Mouse (Mus musculus): ENCODE results near the gene Tamm41. TPM values are rescaled to one million over a fixed set of nuclear protein-coding genes. Genes with fewer than 3 reads are reported as not detected.
A peak's percentile ranks its signal among the peaks of the same experiment; 100 is the strongest.

Tamm41 gene
- polyA plus RNA-seq, 1 experiment, result not detected

GRCm38 (mm10) chr6:114972988-114973387 is 64.7 kb downstream of the Tamm41 start:
- TF ChIP-seq POLR2A (IDR thresholded peaks at IDR 0.05; ENCODE audit: insufficient read depth, low read depth, low read length) (no peak), CTCF (IDR thresholded peaks at IDR 0.05; ENCODE audit: insufficient read depth, low read depth, low read length) (no peak)
- H3K4me3 ChIP-seq (ENCODE audit: insufficient read depth, low read depth, low read length), result no peak overlapping the region
- H3K27ac ChIP-seq (ENCODE audit: insufficient read depth, low read depth, low read length), result no peak overlapping the region
- 93% methylated on average over 1 of the region's 1 CpGs for WGBS
- H3K4me1 ChIP-seq (ENCODE audit: control insufficient read depth, insufficient read depth, low read length), result peaks cover 6% of the 10 kb centered on the region

GRCm38 (mm10) chr6:114970895-114971294 is 66.8 kb downstream of the Tamm41 start:
- peaks cover 6% of the 10 kb centered on the region for H3K4me1 ChIP-seq (ENCODE audit: control insufficient read depth, insufficient read depth, low read length)
- 73% methylated on average over 5 of the region's 5 CpGs for WGBS
- no peak overlapping the region for H3K27ac ChIP-seq (ENCODE audit: insufficient read depth, low read depth, low read length)
- no peak overlapping the region for H3K4me3 ChIP-seq (ENCODE audit: insufficient read depth, low read depth, low read length)
- TF ChIP-seq POLR2A (IDR thresholded peaks at IDR 0.05; ENCODE audit: insufficient read depth, low read depth, low read length), result no peak
- peak; percentile 24; the same call in 1 of the 2 replicates for TF ChIP-seq CTCF (IDR thresholded peaks at IDR 0.05; ENCODE audit: insufficient read depth, low read depth, low read length)

- peaks cover 6% of the 10 kb centered on the region for H3K4me1 ChIP-seq (ENCODE audit: control insufficient read depth, insufficient read depth, low read length)
- TF ChIP-seq POLR2A (IDR thresholded peaks at IDR 0.05; ENCODE audit: insufficient read depth, low read depth, low read length) (no peak), CTCF (IDR thresholded peaks at IDR 0.05; ENCODE audit: insufficient read depth, low read depth, low read length) (no peak)
- H3K4me3 ChIP-seq (ENCODE audit: insufficient read depth, low read depth, low read length), result no peak overlapping the region
- WGBS, result 22% methylated on average over 6 of the region's 6 CpGs
- no peak overlapping the region for H3K27ac ChIP-seq (ENCODE audit: insufficient read depth, low read depth, low read length)
Measured at GRCm38 (mm10) chr6:114970386-114970785, 67.3 kb downstream of the Tamm41 start.

- TF ChIP-seq CTCF (IDR thresholded peaks at IDR 0.05; ENCODE audit: insufficient read depth, low read depth, low read length) (no peak), POLR2A (IDR thresholded peaks at IDR 0.05; ENCODE audit: insufficient read depth, low read depth, low read length) (no peak)
- H3K4me3 ChIP-seq (ENCODE audit: insufficient read depth, low read depth, low read length), result peak within 1 kb of the TSS; percentile 89
- peaks cover 10% of the 10 kb centered on the region for H3K4me1 ChIP-seq (ENCODE audit: control insufficient read depth, insufficient read depth, low read length)
- H3K27ac ChIP-seq (ENCODE audit: insufficient read depth, low read depth, low read length), result no peak within 1 kb of the TSS; the same call in 1 of the 2 replicates
- under 1% methylated on average over 78 of the region's 79 CpGs for WGBS
Measured at GRCm38 (mm10) chr6:114969213-114970120, 68.2 kb downstream of the Tamm41 start, which contains the start of gene Vgll4. Gene Vgll4 (minus strand): TSS chr6:114969994.

- Histone ChIP-seq H3K4me1 (ENCODE audit: control insufficient read depth, insufficient read depth, low read length) (peaks cover 10% of the 10 kb centered on the region), H3K4me3 (ENCODE audit: insufficient read depth, low read depth, low read length) (peak overlapping the region; percentile 89), H3K27ac (ENCODE audit: insufficient read depth, low read depth, low read length) (peak overlapping the region; percentile 93)
- WGBS, result under 1% methylated on average over 82 of the region's 82 CpGs
- no peak for TF ChIP-seq CTCF (IDR thresholded peaks at IDR 0.05; ENCODE audit: insufficient read depth, low read depth, low read length)
- peak; percentile 49; the same call in 1 of the 2 replicates for TF ChIP-seq POLR2A (IDR thresholded peaks at IDR 0.05; ENCODE audit: insufficient read depth, low read depth, low read length)
Measured at GRCm38 (mm10) chr6:114968361-114969212, 69.1 kb downstream of the Tamm41 start.

- TF ChIP-seq CTCF (IDR thresholded peaks at IDR 0.05; ENCODE audit: insufficient read depth, low read depth, low read length) (no peak), POLR2A (IDR thresholded peaks at IDR 0.05; ENCODE audit: insufficient read depth, low read depth, low read length) (no peak)
- Histone ChIP-seq H3K4me3 (ENCODE audit: insufficient read depth, low read depth, low read length) (peak overlapping the region; percentile 23), H3K27ac (ENCODE audit: insufficient read depth, low read depth, low read length) (no peak overlapping the region), H3K4me1 (ENCODE audit: control insufficient read depth, insufficient read depth, low read length) (peaks cover 10% of the 10 kb centered on the region)
- 36% methylated on average over 12 of the region's 12 CpGs for WGBS
Measured at GRCm38 (mm10) chr6:114967623-114968022, 70.1 kb downstream of the Tamm41 start.

GRCm38 (mm10) chr6:114966396-114967154 is 71.1 kb downstream of the Tamm41 start:
- TF ChIP-seq CTCF (IDR thresholded peaks at IDR 0.05; ENCODE audit: insufficient read depth, low read depth, low read length), result no peak
- no peak for TF ChIP-seq POLR2A (IDR thresholded peaks at IDR 0.05; ENCODE audit: insufficient read depth, low read depth, low read length)
- no peak overlapping the region for H3K27ac ChIP-seq (ENCODE audit: insufficient read depth, low read depth, low read length)
- H3K4me1 ChIP-seq (ENCODE audit: control insufficient read depth, insufficient read depth, low read length), result peaks cover 10% of the 10 kb centered on the region
- H3K4me3 ChIP-seq (ENCODE audit: insufficient read depth, low read depth, low read length), result no peak overlapping the region
- 21% methylated on average over 2 of the region's 2 CpGs for WGBS

GRCm38 (mm10) chr6:114965802-114966201 is 71.9 kb downstream of the Tamm41 start:
- WGBS, result 91% methylated on average over 3 of the region's 3 CpGs
- Histone ChIP-seq H3K27ac (ENCODE audit: insufficient read depth, low read depth, low read length) (no peak overlapping the region), H3K4me1 (ENCODE audit: control insufficient read depth, insufficient read depth, low read length) (peaks cover 10% of the 10 kb centered on the region), H3K4me3 (ENCODE audit: insufficient read depth, low read depth, low read length) (no peak overlapping the region)
- TF ChIP-seq POLR2A (IDR thresholded peaks at IDR 0.05; ENCODE audit: insufficient read depth, low read depth, low read length), result no peak
- TF ChIP-seq CTCF (IDR thresholded peaks at IDR 0.05; ENCODE audit: insufficient read depth, low read depth, low read length), result no peak
